Comparison of ENCODE assay signal across 8 mouse cellular contexts in the genomic region with DNA sequence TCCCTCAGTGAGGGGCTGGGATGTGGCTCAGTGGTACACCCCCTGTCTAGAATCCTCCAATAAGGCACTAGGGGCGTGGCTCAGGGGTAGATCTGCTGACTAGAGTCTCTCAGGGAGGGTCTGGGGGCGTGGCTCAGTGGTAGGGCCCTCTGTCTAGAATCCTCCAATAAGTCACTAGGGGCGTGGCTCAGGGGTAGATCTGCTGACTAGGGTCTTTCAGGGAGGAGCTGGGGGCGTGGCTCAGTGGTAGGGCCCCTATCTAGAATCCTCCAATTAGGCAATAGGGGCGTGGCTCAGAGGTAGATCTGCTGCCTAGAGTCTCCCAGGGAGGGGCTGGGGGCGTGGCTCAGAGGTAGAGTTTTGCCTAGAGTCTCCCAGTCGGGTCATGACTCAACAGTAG. TPM values are rescaled to one million over a fixed set of nuclear protein-coding genes. Genes with fewer than 3 reads are reported as not detected.
DNase-seq lines count a peak whose midpoint lies in the region; ATAC-seq and TF ChIP-seq lines count a peak whose summit lies in the region.

No protein-coding gene starts in this region.

- H3K9me3 ChIP-seq in ES-E14 (ENCODE audit: control insufficient read depth, insufficient read depth, low read depth, low read length): no peaks in the 10 kb centered on the region
- H3K9me3 ChIP-seq in embryonic facial prominence, embryonic 15.5 days (replicated peaks): no peaks in the 10 kb centered on the region
- H3K9me3 ChIP-seq in stomach, embryonic 16.5 days (replicated peaks; ENCODE audit: control insufficient read depth, low read length): no peaks in the 10 kb centered on the region

- H3K4me2 ChIP-seq in embryonic facial prominence, embryonic 15.5 days (replicated peaks): no peak overlapping the region
- H3K4me2 ChIP-seq in stomach, embryonic 16.5 days (ENCODE audit: low read depth, low read length): no peak overlapping the region

- ATAC-seq in cerebellum, adult (ENCODE audit: insufficient number of reproducible peaks, low FRiP score, low TSS enrichment): no peak
- ATAC-seq in embryonic facial prominence, embryonic 15.5 days (ENCODE audit: insufficient number of reproducible peaks, low FRiP score, low TSS enrichment, low read depth): peak; percentile 40; the same call in 1 of the 2 replicates
- peak; percentile 38; the same call in 1 of the 2 replicates for ATAC-seq in stomach, embryonic 16.5 days (ENCODE audit: insufficient read depth, low FRiP score)
- no peak for ATAC-seq in monocyte, adult 5-6 weeks (replicated peaks; ENCODE audit: insufficient number of reproducible peaks, low FRiP score, low TSS enrichment, poor library complexity, severe bottlenecking)

- DNase-seq in cerebellum, adult 2 months: peak; percentile 22 to 29
- peak; percentile 100 for DNase-seq in ES-E14 (ENCODE audit: low read depth, low spot score)
- peak; percentile 88 for DNase-seq in liver
- no peak for DNase-seq in frontal cortex, postnatal 14 days (ENCODE audit: low spot score in 2 of 2)

- in situ Hi-C loops in ES-E14 (cut with MboI; ENCODE audit: low sequenced_read_pairs in 2 of 2, unreplicated experiment in 2 of 2): loop anchor here in 1 of 2 experiments (25.0 kb wide), 1 partner anchor 171 kb away; a partner anchor contains a TSS

- no peaks in the 10 kb centered on the region for H3K36me3 ChIP-seq in ES-E14 (ENCODE audit: control insufficient read depth, insufficient read depth, low read length, poor library complexity, severe bottlenecking)
- H3K36me3 ChIP-seq in embryonic facial prominence, embryonic 15.5 days: no peaks in the 10 kb centered on the region
- H3K36me3 ChIP-seq in stomach, embryonic 16.5 days (ENCODE audit: control insufficient read depth, insufficient read depth, low read length): no peaks in the 10 kb centered on the region

- no peak overlapping the region for H3K27ac ChIP-seq in cerebellum, adult 2 months (ENCODE audit: insufficient read depth, low read length)
- no peak overlapping the region for H3K27ac ChIP-seq in ES-E14 (ENCODE audit: insufficient read depth, low read depth, low read length, poor library complexity, severe bottlenecking)
- H3K27ac ChIP-seq in embryonic facial prominence, embryonic 15.5 days (replicated peaks): no peak overlapping the region
- no peak overlapping the region for H3K27ac ChIP-seq in stomach, embryonic 16.5 days (ENCODE audit: low read length)

- no peak overlapping the region for H3K4me3 ChIP-seq in cerebellum, adult 2 months (replicated peaks; ENCODE audit: insufficient read depth, low read depth, low read length)
- H3K4me3 ChIP-seq in ES-E14 (ENCODE audit: insufficient read depth in 1 of 2, low read depth in 1 of 2, low read length in 2 of 2, poor library complexity in 1 of 2, severe bottlenecking in 1 of 2): no peak overlapping the region
- no peak overlapping the region for H3K4me3 ChIP-seq in embryonic facial prominence, embryonic 15.5 days (replicated peaks)
- H3K4me3 ChIP-seq in stomach, embryonic 16.5 days (replicated peaks; ENCODE audit: low read length): no peak overlapping the region

- H3K27me3 ChIP-seq in cerebellum, adult 2 months (ENCODE audit: control insufficient read depth, insufficient read depth, low read length): no peaks in the 10 kb centered on the region
- peaks cover 50% of the 10 kb centered on the region for H3K27me3 ChIP-seq in embryonic facial prominence, embryonic 15.5 days
- peaks cover 33% of the 10 kb centered on the region for H3K27me3 ChIP-seq in stomach, embryonic 16.5 days (ENCODE audit: control insufficient read depth, insufficient read depth, low read length)

- H3K4me1 ChIP-seq in cerebellum, adult 2 months (ENCODE audit: control insufficient read depth, insufficient read depth, low read length): peaks cover 44% of the 10 kb centered on the region
- peaks cover 4 to 8% of the 10 kb centered on the region in 2 experiments; a peak in 2 of 4 replicates for H3K4me1 ChIP-seq in ES-E14 (ENCODE audit: control insufficient read depth in 2 of 2, insufficient read depth in 2 of 2, low read length in 2 of 2, poor library complexity in 1 of 2)
- peaks cover 13% of the 10 kb centered on the region for H3K4me1 ChIP-seq in embryonic facial prominence, embryonic 15.5 days
- H3K4me1 ChIP-seq in stomach, embryonic 16.5 days (ENCODE audit: control insufficient read depth, insufficient read depth, low read length): no peaks in the 10 kb centered on the region

- TF ChIP-seq POLR2A in cerebellum, adult 2 months (IDR thresholded peaks at IDR 0.05; ENCODE audit: borderline replicate concordance, insufficient read depth, low read length): no peak

- no peak overlapping the region for H3K9ac ChIP-seq in ES-E14 (ENCODE audit: insufficient read depth, low read depth, low read length, poor library complexity, severe bottlenecking)
- H3K9ac ChIP-seq in embryonic facial prominence, embryonic 15.5 days: no peak overlapping the region
- no peak overlapping the region for H3K9ac ChIP-seq in stomach, embryonic 16.5 days (ENCODE audit: low read length)

- TF ChIP-seq CTCF in cerebellum, adult 2 months (IDR thresholded peaks at IDR 0.05; ENCODE audit: borderline replicate concordance, insufficient read depth, low read depth, low read length): no peak

- 33% methylated on average over 7 of the region's 7 CpGs for WGBS in cerebellum, adult 2 months
- 4% methylated on average over 7 of the region's 7 CpGs for WGBS in embryonic facial prominence, embryonic 15.5 days
- WGBS in stomach, embryonic 16.5 days: 3% methylated on average over 7 of the region's 7 CpGs

TF ChIP-seq in ES-E14, 5 proteins besides CTCF, POLR2A, EP300 and RAD21:
- TF ChIP-seq MAFK (IDR thresholded peaks at IDR 0.05; ENCODE audit: insufficient read depth, low read depth, low read length) (peak; percentile 97), ZC3H11A (IDR thresholded peaks at IDR 0.05; ENCODE audit: borderline replicate concordance, low read depth, low read length) (no peak)

RNA-seq across cellular contexts. Expression of a gene that starts 4.6 kb away (rescaled TPM):
- 190 and 214 TPM in 2 replicates for polyA plus RNA-seq in cerebellum, adult 2 months (2012; rRNA removed)
- 0.18 TPM in 1 of 2 replicates, not detected in the other for total RNA-seq in ES-E14 (2012; rRNA removed)
- 1.3 TPM in 2 replicates for polyA plus RNA-seq in embryonic facial prominence, embryonic 15.5 days (2015; fragmentation: Nextera tagmentation; extraction: Ambion mirVana)
- 0.31 and 0.52 TPM in 2 replicates for polyA plus RNA-seq in stomach, embryonic 16.5 days (2015; fragmentation: Nextera tagmentation; extraction: Ambion mirVana)
- not detected in 3 replicates for total RNA-seq in monocyte, adult 5-6 weeks (2017)

RNA-seq across cellular contexts. Expression of a gene that starts 31.8 kb away (rescaled TPM):
- polyA plus RNA-seq in cerebellum, adult 2 months (2012; rRNA removed): 9.3 and 10.2 TPM in 2 replicates
- total RNA-seq in ES-E14 (2012; rRNA removed): not detected in 2 replicates
- 0.20 and 0.81 TPM in 2 replicates for polyA plus RNA-seq in embryonic facial prominence, embryonic 15.5 days (2015; fragmentation: Nextera tagmentation; extraction: Ambion mirVana)
- 0.72 and 0.87 TPM in 2 replicates for polyA plus RNA-seq in stomach, embryonic 16.5 days (2015; fragmentation: Nextera tagmentation; extraction: Ambion mirVana)
- not detected in 3 replicates for total RNA-seq in monocyte, adult 5-6 weeks (2017)

RNA-seq across cellular contexts. Expression of a gene that starts 34.4 kb away (rescaled TPM):
- polyA plus RNA-seq in cerebellum, adult 2 months (2012; rRNA removed): 273 and 294 TPM in 2 replicates
- total RNA-seq in ES-E14 (2012; rRNA removed): 18.6 and 18.9 TPM in 2 replicates
- 121 and 124 TPM in 2 replicates for polyA plus RNA-seq in embryonic facial prominence, embryonic 15.5 days (2015; fragmentation: Nextera tagmentation; extraction: Ambion mirVana)
- polyA plus RNA-seq in stomach, embryonic 16.5 days (2015; fragmentation: Nextera tagmentation; extraction: Ambion mirVana): 88.0 and 102 TPM in 2 replicates
- total RNA-seq in monocyte, adult 5-6 weeks (2017): 12.9 to 40.9 TPM (median 17.1 TPM) in 3 replicates

RNA-seq across cellular contexts. Expression of a gene that starts 47.8 kb away (rescaled TPM):
- 3.1 and 3.8 TPM in 2 replicates for polyA plus RNA-seq in cerebellum, adult 2 months (2012; rRNA removed)
- 1.4 and 4.8 TPM in 2 replicates for total RNA-seq in ES-E14 (2012; rRNA removed)
- polyA plus RNA-seq in embryonic facial prominence, embryonic 15.5 days (2015; fragmentation: Nextera tagmentation; extraction: Ambion mirVana): 1.4 and 1.5 TPM in 2 replicates
- polyA plus RNA-seq in stomach, embryonic 16.5 days (2015; fragmentation: Nextera tagmentation; extraction: Ambion mirVana): 0.84 and 1.2 TPM in 2 replicates
- 3.5 TPM in 1 of 3 replicates, not detected in the others for total RNA-seq in monocyte, adult 5-6 weeks (2017)

RNA-seq across cellular contexts. Expression of a gene that starts 49.5 kb away (rescaled TPM):
- polyA plus RNA-seq in cerebellum, adult 2 months (2012; rRNA removed): 125 and 130 TPM in 2 replicates
- total RNA-seq in ES-E14 (2012; rRNA removed): 5.8 and 8.0 TPM in 2 replicates
- polyA plus RNA-seq in embryonic facial prominence, embryonic 15.5 days (2015; fragmentation: Nextera tagmentation; extraction: Ambion mirVana): 2.7 and 3.4 TPM in 2 replicates
- polyA plus RNA-seq in stomach, embryonic 16.5 days (2015; fragmentation: Nextera tagmentation; extraction: Ambion mirVana): 1.3 and 1.5 TPM in 2 replicates
- total RNA-seq in monocyte, adult 5-6 weeks (2017): not detected in 3 replicates

Comparison
In these comparisons a context has a peak if more than half of its experiments do, and no peak if none do; other contexts are left out.
1. DNase-seq: peak in cerebellum, adult 2 months (2 of 2), ES-E14 (single experiment) and liver (single experiment); none in frontal cortex, postnatal 14 days (0 of 2).
2. ATAC-seq: peak in embryonic facial prominence, embryonic 15.5 days (single experiment) and stomach, embryonic 16.5 days (single experiment); none in cerebellum, adult (single experiment) and monocyte, adult 5-6 weeks (single experiment).
3. RNA of a gene that starts 4.6 kb away (polyA plus RNA-seq): 190 to 214 TPM in cerebellum, adult 2 months; 1.3 TPM in embryonic facial prominence, embryonic 15.5 days and 0.31 to 0.52 TPM in stomach, embryonic 16.5 days; every median in the first group is over 10 times any median in the second.